In the genomic region with DNA sequence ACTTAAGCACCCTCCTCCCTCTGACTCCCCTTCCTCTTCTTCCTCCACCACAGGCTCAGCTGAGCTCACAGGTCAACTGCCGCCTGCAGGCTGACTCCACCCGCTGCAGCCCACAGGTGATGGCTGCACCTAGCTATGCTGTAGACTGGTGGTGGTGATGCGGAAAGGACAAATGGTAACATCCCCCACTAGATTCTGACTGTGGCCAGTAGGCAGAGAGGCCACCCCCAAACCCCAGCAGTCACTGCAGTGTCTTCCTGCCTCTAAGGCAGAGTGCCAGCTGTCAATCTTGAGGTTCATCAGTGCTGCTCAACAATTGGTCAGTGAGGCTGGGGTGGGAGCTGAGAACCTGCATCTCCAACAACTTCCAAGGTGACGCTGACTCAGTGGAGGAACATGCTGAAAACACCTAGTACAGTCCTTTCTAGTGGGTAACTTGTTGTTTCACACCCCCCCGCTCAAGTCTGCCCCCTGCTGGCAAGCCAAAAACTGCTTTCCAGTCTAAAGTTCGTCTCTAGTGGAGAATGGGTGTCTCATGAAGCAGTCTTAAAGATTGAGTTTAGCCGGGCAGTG, we compare ENCODE assay signal across 8 mouse cellular contexts. TPM values are rescaled to one million over a fixed set of nuclear protein-coding genes. Genes with fewer than 3 reads are reported as not detected.
DNase-seq lines count a peak whose midpoint lies in the region; ATAC-seq and TF ChIP-seq lines count a peak whose summit lies in the region.
"Had no signal": no experiment of that assay in that cellular context is flagged by ENCODE, and none has a peak within 500 bp of the region (broad histone marks: within the 10 kb centered on the region; RNA-seq: fewer than 3 reads in every experiment).

No protein-coding gene starts in this region.

- peak; percentile 40 for ATAC-seq in kidney, embryonic 15.5 days (replicated peaks; ENCODE audit: low FRiP score)
- ATAC-seq in G1E (ENCODE audit: extremely low read depth, insufficient number of reproducible peaks, low FRiP score, poor library complexity, severe bottlenecking), result no peak
- 0 out of 2 replicates have a peak, but pooled peaks have one; percentile 23 for ATAC-seq in erythroid progenitor cell, adult 5-6 weeks (replicated peaks; ENCODE audit: low FRiP score, poor library complexity, severe bottlenecking)

- H3K27me3 ChIP-seq in kidney, embryonic 15.5 days, result no peaks in the 10 kb centered on the region
- H3K27me3 ChIP-seq in G1E (ENCODE audit: insufficient read depth, low read length), result peaks cover 34% of the 10 kb centered on the region

- no peak overlapping the region for H3K4me2 ChIP-seq in kidney, embryonic 15.5 days

- no peak overlapping the region for H3K27ac ChIP-seq in kidney, embryonic 15.5 days

- no peak overlapping the region for H3K4me3 ChIP-seq in kidney, embryonic 15.5 days (replicated peaks)
- no peak overlapping the region for H3K4me3 ChIP-seq in G1E (ENCODE audit: low read depth, low read length)

- H3K36me3 ChIP-seq in kidney, embryonic 15.5 days, result no peaks in the 10 kb centered on the region
- no peaks in the 10 kb centered on the region for H3K36me3 ChIP-seq in G1E (replicated peaks)

- no peak for DNase-seq in kidney, postnatal 10 days
- DNase-seq in G1E (ENCODE audit: low spot score), result no peak
- peak; percentile 51 for DNase-seq in lung, postnatal 10 days
- DNase-seq in thymus, postnatal 25 days, result peak; percentile 66
- DNase-seq in gastrocnemius, postnatal 25 days, result no peak

- WGBS in kidney, embryonic 15.5 days, result 63% methylated on average over 7 of the region's 7 CpGs

- no peak overlapping the region for H3K9ac ChIP-seq in kidney, embryonic 15.5 days

- H3K9me3 ChIP-seq in kidney, embryonic 15.5 days (replicated peaks), result no peaks in the 10 kb centered on the region
- no peaks in the 10 kb centered on the region for H3K9me3 ChIP-seq in G1E (replicated peaks)

- peak; percentile 78 for TF ChIP-seq CTCF in G1E (IDR thresholded peaks at IDR 0.05; ENCODE audit: low read depth, low read length)

- no peaks in the 10 kb centered on the region for H3K4me1 ChIP-seq in kidney, embryonic 15.5 days
- H3K4me1 ChIP-seq in G1E (ENCODE audit: insufficient read depth, low read depth, low read length), result peaks cover 11% of the 10 kb centered on the region

RNA-seq across cellular contexts. Expression of a gene that starts 10.3 kb away (rescaled TPM):
- polyA plus RNA-seq in kidney, embryonic 15.5 days (2015; fragmentation: Nextera tagmentation; extraction: Ambion mirVana), result 0.13 TPM in 1 of 2 replicates, not detected in the other
- total RNA-seq in G1E (2014; fragmentation: Nextera tagmentation) (not detected in 2 replicates), G1E (2017) (not detected in 2 replicates)
- polyA plus RNA-seq in G1E (2012), result not detected in 2 replicates
- 1.1 TPM in 1 of 2 replicates, not detected in the other for total RNA-seq in erythroid progenitor cell, adult 5-6 weeks (2015; ENCODE audit: low replicate concordance)
- total RNA-seq in erythroid progenitor cell, adult 5-6 weeks (2017; ENCODE audit: low replicate concordance), result not detected in 2 replicates
- total RNA-seq in gastrocnemius, postnatal 25 days (2021), result not detected
- polyA plus RNA-seq: embryonic facial prominence, embryonic 14.5 days had no signal

RNA-seq across cellular contexts. Expression of a gene that starts 10.4 kb away (rescaled TPM):
- polyA plus RNA-seq in kidney, embryonic 15.5 days (2015; fragmentation: Nextera tagmentation; extraction: Ambion mirVana), result not detected in 2 replicates
- total RNA-seq in G1E (2014; fragmentation: Nextera tagmentation) (not detected in 2 replicates), G1E (2017) (0.16 and 0.17 TPM in 2 replicates)
- polyA plus RNA-seq in G1E (2012), result not detected in 2 replicates
- total RNA-seq in erythroid progenitor cell, adult 5-6 weeks (2015; ENCODE audit: low replicate concordance), result not detected in 2 replicates
- not detected in 2 replicates for total RNA-seq in erythroid progenitor cell, adult 5-6 weeks (2017; ENCODE audit: low replicate concordance)
- not detected for total RNA-seq in gastrocnemius, postnatal 25 days (2021)
- polyA plus RNA-seq: embryonic facial prominence, embryonic 14.5 days had no signal

RNA-seq across cellular contexts. Expression of a gene that starts 56.5 kb away (rescaled TPM):
- polyA plus RNA-seq in kidney, embryonic 15.5 days (2015; fragmentation: Nextera tagmentation; extraction: Ambion mirVana), result 500 and 531 TPM in 2 replicates
- total RNA-seq in G1E (2014; fragmentation: Nextera tagmentation), result 1,241 and 1,318 TPM in 2 replicates
- 259 and 387 TPM in 2 replicates for total RNA-seq in G1E (2017)
- polyA plus RNA-seq in G1E (2012), result 2,119 and 2,262 TPM in 2 replicates
- 148 and 176 TPM in 2 replicates for total RNA-seq in erythroid progenitor cell, adult 5-6 weeks (2015; ENCODE audit: low replicate concordance)
- 169 and 177 TPM in 2 replicates for total RNA-seq in erythroid progenitor cell, adult 5-6 weeks (2017; ENCODE audit: low replicate concordance)
- total RNA-seq in gastrocnemius, postnatal 25 days (2021), result 10 to 100 TPM; 84.0 to 88.2 TPM

Comparison
In these comparisons a context has a peak if more than half of its experiments do, and no peak if none do; other contexts are left out.
1. DNase-seq: peak in lung, postnatal 10 days (single experiment) and thymus, postnatal 25 days (single experiment); none in kidney, postnatal 10 days (single experiment), G1E (single experiment) and gastrocnemius, postnatal 25 days (single experiment).